Mouse (Mus musculus) adrenal gland, postnatal 4 days (tissue): Measurements from ENCODE around the gene Nr2e3. TPM values are rescaled to one million over a fixed set of nuclear protein-coding genes. Genes with fewer than 3 reads are reported as not detected.
"Not testable (repeated sequence)": the region's sequence is repeated elsewhere in the genome, so short reads cannot be mapped to it uniquely, and the experiment has no call there.

Source experiments
- DNase-seq, 2 experiments: peaks; one replicate each; pipeline ENCODE4 v3.0.0; 2021 to 2022; ENCODE audit warnings: low spot score in 2 of 2, mixed read lengths in 2 of 2
- total RNA-seq, 2 experiments: library from RNA; stranded (reverse); gene quantifications; 2 replicates each; pipeline ENCODE4 v1.2.3; 2021

Nr2e3 gene
- total RNA-seq, 2 experiments from 2014 or later: not detected

GRCm38 (mm10) chr9:59951001-59951750 is 9.3 kb downstream of the Nr2e3 start:
- DNase-seq: no peak

DNA sequence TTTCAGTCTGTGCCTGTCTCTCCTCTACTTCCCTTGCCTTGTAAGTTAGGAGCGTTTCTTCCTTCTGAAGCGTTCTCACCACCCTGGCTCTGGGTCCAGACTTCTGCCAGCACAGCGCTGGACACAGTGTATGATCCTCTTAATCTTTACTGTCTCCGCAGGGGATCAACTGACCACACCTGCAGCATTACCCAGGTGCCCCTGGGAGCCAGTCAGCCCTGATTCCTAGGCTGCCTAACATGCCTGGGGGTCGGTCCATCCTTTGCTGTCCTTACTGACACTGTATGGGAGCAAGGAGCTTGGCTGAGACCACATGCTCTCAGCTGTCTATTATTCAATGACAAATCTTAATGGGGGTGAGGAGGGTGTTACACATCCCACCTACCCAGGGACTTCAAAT is 10.5 kb downstream of the Nr2e3 start:
- no peak for DNase-seq

GRCm38 (mm10) chr9:59949511-59949910 is 10.9 kb downstream of the Nr2e3 start:
- no peak for DNase-seq

DNA sequence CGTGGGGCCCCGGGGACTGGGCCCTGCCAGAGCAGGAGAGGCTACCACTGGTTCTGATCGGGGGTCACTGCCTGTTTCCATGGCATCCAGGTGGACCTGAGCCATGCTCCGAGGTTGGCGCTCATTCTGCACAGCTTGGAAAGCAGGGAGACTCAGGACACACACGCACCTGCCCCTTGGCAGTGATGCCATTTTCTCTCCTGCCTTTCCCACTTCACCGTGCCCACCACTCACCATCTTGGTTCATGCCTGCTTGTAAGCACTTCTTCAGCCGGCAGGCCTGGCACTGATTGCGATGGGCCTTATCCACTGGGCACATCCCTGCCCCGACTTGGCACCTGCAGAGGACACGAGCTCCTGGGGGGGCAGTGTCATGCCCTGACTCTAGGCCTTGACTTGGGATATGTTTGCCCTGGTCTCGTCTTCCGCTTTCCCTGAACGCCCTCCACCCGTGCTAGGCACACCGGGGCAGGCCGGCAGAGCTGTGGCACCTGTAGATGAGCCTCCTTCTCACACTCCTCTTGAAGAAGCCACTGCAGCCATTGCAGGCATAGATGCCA is 11.7 kb downstream of the Nr2e3 start:
- DNase-seq: no peak

- no peak for DNase-seq
Measured at GRCm38 (mm10) chr9:59948226-59948625, 12.2 kb downstream of the Nr2e3 start.

- DNase-seq: no peak
Measured at GRCm38 (mm10) chr9:59947271-59947670, 13.2 kb downstream of the Nr2e3 start.

GRCm38 (mm10) chr9:59945241-59945640 is 15.2 kb downstream of the Nr2e3 start:
- no peak for DNase-seq

DNA sequence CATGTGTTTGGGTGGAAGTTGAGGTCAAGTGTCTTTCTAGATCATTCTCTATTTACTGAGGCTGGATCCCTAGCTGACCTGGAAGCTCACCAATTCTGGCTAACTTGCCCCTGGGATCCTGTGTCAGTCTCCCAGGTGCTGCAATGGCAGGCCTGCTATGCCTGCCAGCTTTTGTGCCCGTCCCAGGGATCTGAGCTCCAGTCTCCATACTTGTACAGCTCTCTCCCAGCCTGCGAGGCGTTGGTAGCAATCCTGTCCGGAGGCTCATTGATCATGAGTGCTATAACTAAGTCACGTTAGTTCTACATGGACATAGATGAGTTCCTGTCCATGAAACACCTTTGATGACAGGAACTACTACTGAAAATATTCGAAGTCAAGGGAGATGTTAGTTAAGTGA is 16.6 kb downstream of the Nr2e3 start:
- DNase-seq: no peak

GRCm38 (mm10) chr9:59942501-59943085 is 17.9 kb downstream of the Nr2e3 start:
- no peak for DNase-seq

DNA sequence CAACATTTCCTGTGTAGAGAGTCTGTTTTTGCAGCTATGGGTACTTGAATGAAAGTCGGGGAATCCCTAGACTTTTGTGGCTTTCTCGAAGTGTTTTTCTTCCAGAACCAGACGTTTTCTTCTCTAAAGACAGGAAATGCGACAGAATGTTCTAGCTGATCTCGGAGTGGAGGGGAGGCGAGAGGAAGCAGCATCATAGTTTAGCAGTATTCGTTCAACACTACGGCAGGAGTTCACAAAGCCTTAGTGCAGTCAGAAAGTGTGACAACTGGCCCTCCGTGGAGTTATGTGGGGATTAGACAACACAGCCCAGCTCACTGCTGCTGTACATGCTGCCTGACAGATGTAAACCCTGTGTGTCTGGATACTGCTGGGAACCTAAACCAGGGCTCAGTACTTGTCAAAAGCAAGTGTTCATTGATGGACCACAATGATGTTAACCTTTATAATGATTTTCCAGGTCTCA is 18.5 kb downstream of the Nr2e3 start:
- DNase-seq: no peak

GRCm38 (mm10) chr9:59940913-59941884 is 19.3 kb downstream of the Nr2e3 start:
- DNase-seq: no peak

GRCm38 (mm10) chr9:59939691-59940090 is 20.8 kb downstream of the Nr2e3 start:
- DNase-seq: no peak

GRCm38 (mm10) chr9:59938529-59938928 is 21.9 kb downstream of the Nr2e3 start:
- no peak for DNase-seq

- not testable (repeated sequence) for DNase-seq
Measured at GRCm38 (mm10) chr9:59935866-59936265, 24.6 kb downstream of the Nr2e3 start.

DNA sequence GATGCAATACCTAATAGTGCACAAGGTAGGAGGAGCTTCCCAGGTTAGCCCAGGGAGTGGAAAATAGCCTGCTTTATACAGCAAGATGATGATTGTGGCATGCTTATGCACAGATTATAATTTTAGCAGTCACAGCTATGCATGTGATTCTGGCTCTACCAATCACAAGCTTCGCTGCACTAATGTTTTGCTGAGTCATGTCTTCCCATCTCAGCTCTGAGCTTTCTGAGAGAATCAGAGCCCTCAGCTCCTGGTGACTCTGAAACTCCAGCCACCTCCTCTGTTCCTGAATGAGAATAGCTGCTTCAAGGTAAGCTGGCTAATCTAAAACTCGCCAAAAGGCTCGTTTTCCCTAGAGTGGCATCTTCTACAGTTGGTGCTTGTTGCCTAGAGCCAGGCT is 30.2 kb downstream of the Nr2e3 start:
- no peak for DNase-seq

DNA sequence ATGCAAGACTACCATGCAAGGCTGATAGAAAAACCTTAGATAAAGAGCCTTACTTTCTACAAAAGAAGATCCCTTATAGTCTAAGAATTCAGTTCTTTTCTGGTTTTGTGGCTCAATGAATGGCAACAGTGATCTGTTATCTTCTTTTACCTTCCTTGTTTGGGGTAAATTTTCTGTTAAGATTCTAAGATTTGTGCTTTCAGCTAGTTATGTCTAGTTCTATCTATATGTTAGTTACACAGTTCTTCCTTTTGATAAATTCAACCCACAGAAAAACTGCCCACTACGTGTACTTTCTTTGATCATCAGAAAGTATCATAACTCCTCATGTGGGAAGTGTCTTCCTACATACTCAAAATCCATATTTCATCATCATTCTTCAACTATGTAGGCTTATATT is 45.7 kb downstream of the Nr2e3 start:
- DNase-seq: no peak

DNA sequence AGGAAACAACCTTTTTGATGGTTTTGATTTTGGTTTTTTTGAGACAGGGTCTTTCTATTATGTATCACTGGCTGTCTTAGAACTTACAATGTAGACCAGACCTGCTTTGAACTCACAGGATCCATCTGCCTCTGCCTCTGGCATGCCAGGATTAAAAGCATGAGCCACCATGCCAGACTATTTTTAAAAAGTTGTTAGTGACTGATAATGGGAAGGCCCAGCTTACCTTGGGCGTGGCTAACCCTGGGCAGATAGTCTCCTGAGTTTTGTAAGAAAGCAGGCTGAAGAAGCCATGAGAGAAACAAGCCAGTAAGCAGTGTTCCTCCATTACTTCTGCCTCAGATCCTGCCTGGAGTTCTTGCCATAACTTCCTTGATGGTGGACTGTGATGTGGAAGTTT is 57.1 kb downstream of the Nr2e3 start:
- no peak for DNase-seq
